Mouse (Mus musculus): ENCODE results near the gene Vkorc1l1. TPM values are rescaled to one million over a fixed set of nuclear protein-coding genes. Genes with fewer than 3 reads are reported as not detected.
"Not testable (repeated sequence)": the region's sequence is repeated elsewhere in the genome, so short reads cannot be mapped to it uniquely, and the experiment has no call there.

The Vkorc1l1 gene
- total RNA-seq (2015) (34.7 and 39.4 TPM in 2 replicates), total RNA-seq (2017) (17.9 and 18.6 TPM in 2 replicates)

DNA sequence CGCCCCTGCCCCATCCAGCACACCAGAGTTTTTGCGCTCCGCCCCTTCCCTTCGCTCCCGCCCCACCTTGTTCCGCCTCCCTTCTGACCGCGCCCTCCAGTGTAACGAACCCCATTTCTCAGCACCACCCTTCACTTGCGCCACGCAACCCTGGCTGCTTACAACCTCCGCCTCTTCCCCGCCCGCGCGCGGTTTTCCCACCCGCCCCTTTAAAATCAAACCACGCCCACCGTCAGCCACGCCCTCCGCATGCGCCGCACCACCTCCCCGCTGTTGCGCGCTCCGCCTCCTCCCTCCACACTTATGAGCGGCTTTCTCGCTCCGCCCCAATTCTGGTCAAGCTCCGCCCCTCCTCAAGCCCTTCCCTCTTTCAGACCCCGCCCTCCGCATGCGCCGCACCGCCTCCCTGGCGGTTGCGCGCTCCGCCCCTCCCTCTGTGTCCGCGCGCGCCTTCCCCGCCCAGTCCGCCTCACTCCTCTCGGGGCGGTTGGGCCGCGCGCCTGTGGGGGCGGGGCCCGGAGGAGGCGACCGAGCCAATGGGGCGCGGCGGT lies at the start of gene Vkorc1l1:
Gene Vkorc1l1 (plus strand): TSS at position 476 of the 551 bp plus-strand sequence.
- ATAC-seq (ENCODE audit: poor library complexity, severe bottlenecking), result peak; percentile 83

DNA sequence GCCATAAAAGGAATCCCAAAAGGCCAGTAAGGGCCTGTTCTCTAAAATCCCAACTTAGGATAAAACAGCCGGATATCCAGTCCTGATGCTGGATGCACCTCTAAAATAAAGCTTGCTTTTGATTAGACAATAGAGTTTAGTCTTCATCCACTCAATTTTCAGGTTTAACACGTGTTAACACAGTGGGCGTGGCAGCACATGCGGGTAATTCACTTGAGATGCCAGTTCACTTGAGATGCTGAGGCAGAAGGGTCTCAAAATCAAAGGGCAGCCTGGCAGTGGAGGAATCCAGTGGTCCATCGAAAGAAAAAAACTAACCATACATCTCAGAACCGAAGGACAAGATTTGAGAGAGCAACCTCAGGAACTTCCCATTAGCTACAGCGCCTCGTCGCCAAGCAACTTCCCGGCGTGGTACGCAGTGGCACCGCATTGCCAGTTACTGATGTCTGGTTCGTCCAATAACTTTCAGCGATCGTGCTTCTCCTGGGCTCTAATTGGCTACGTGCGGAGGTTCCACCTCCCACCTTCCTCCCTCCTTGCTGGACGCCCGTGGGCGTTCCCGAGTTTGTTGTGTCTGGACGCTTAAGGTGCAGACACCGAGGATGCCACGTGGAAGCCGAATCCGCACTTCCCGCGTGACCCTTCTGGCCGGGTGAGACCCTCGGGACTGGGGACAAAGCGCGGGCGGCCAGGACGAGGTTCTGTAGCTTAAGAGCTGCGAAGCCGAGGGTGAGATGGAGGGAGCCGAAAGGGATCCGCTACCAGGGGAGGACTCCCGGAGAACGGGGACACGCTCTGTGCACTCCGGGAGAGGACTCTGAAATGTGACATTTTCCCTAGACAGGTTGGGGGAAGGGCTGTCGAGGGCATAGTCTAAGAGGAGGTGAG lies 46.3 kb upstream of the Vkorc1l1 start, which contains the start of gene Zbed5:
Gene Zbed5 (plus strand): TSS at position 526 of the 891 bp plus-strand sequence.
- peak; percentile 100 for ATAC-seq (ENCODE audit: poor library complexity, severe bottlenecking)

DNA sequence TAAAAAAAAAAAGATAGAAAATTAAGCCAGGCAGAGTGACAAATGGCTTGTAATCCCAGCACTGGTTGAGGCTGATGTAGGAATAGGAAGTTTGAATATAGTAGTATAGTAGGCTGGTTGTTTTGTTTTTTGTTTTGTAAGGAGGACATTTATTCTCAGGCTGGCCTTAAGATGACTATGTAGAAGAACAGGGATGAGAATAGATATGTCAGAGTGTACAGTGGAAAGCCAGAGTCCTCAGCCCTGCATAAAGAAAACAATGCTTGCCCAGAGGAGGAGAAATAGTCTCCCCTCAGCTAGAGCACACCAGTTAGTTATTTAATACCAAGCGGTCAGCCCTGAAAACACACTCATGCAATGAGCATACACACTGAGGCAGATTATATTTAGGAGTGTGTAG lies 43.3 kb upstream of the Vkorc1l1 start, which contains the start of gene Phkg1:
Gene Phkg1 (minus strand): TSS at position 101 of the 400 bp plus-strand sequence.
- ATAC-seq (ENCODE audit: poor library complexity, severe bottlenecking), result no peak

DNA sequence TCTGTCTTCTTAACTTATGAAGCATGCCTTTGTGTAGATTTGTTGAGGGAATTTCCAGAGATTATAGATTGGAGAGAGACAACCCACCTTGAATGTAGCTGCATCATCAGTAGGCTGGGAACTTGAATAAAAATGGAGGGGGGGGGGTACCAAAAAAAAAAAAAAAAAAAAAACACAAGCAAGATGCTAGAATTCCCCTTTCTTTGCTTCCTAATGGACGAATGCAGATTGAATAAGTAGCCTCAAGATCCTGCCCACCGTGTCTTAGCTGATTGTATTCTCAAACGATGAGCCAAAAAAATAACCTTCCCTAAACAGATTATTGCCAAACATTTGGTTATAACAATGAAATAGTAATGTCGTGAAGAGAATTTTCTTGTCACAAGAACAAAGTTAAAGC lies 34.0 kb upstream of the Vkorc1l1 start:
- no peak for ATAC-seq (ENCODE audit: poor library complexity, severe bottlenecking)

DNA sequence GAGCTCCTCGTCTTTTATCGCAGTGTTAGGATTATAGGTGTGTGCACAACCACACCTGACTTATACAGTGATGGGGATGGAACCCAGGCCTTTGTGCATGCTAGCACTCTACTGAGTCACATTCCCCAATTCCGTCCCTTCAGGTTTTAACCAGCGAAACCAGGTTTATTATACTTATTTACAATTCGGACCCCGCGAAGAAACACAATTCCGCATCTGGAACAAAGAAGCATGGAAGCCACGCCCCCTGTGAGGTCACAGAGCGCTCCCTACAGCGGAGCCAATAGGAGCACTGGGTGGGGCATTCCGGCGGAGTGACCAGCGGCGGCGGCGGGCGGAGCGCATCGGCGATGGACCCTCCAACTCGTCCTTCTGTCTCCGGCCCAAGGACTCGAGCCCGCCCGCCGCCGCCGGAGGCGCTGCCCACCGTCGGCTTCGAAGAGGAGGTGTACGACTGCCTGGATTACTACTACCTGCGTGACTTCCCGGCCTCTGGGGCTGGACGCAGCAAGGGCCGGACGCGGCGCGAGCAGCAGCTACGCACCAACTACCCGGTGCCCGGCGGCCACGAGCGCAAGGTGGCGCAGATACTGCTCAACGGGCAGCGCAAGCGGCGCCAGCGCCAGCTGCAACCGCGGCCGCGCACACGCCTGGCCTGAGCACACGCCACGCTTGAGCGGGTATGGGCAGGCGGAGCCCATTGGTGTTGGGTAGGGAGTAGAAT lies 33.4 kb upstream of the Vkorc1l1 start, which contains the start of gene Nupr1l:
Gene Nupr1l (plus strand): TSS at position 299 of the 724 bp plus-strand sequence.
- ATAC-seq (ENCODE audit: poor library complexity, severe bottlenecking), result peak; percentile 98

DNA sequence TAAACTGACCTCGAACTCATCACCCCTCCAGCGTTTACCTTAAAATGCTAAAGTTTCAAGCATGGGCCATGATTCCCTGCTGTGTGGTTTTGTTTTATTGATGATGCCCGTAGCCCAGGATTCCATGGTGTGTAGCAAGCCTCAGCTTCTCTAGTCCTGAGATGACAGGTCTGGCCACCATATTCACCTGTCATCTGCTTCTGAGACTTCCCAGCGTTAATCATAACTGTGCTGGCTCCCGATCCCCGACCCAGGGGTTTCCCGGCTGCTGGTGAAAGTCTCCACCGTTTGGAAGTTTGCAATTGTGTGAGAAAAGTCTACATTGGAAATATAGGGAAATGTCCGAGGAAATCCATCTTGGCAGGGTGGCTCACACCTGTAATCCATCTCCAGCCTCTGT lies 32.6 kb upstream of the Vkorc1l1 start:
- no peak for ATAC-seq (ENCODE audit: poor library complexity, severe bottlenecking)

DNA sequence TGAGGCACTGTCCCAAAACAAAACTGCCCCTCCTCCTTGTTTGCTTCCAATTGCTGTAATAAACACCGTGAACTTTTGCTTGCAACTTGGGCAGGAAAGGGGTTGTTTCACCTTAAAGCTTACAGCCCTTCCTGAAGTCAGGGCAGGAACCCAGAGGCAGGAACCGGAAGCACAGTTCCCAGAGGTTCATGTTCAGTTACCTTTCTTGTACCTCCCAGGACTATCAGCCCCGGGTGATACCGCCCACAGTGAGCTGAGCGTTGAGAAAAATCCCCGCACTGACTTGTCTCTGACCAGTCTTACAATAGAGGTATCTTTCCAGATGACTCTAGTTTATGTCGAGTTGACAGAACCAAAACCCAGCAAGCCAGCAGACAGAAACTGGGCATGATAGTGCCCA lies 32.2 kb upstream of the Vkorc1l1 start:
- ATAC-seq (ENCODE audit: poor library complexity, severe bottlenecking), result no peak

DNA sequence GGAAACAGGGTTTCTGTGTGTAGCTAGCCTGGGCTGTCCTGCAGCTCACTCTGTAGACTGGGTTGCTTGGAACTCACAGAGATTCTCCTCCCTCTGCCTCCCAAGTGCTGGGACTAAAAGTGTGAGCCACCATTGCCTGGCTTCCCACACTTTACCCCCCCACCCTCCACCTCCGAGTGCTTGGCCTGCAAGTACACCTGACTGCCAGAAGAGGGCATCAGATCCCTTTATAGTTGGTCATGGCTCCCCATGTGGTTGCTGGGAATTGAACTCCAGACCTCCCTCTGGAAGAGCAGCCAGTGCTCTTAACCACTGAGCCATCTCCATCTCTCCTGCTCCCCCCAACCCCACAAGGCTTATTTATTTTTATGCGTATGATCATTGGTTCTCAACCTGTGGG lies 27.7 kb upstream of the Vkorc1l1 start:
- peak; percentile 98 for ATAC-seq (ENCODE audit: poor library complexity, severe bottlenecking)

DNA sequence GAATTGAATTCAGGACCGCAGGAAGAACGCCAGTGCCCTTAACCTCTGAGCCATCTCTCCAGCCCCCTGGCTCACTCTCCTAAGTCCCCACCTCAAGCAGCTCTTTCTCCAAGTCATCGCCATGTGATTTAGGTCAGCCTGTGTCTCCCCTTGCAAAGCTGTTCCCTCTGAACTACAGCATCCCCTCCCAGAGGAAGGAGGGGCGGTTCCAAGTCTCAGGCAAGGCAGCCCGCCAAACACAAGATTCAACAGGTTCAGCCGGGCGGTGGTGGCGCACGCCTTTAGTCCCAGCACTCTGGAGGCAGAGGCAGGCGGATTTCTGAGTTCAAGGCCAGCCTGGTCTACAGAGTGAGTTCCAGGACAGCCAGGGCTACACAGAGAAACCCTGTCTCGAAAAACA lies 26.3 kb upstream of the Vkorc1l1 start:
- ATAC-seq (ENCODE audit: poor library complexity, severe bottlenecking), result not testable (repeated sequence)

DNA sequence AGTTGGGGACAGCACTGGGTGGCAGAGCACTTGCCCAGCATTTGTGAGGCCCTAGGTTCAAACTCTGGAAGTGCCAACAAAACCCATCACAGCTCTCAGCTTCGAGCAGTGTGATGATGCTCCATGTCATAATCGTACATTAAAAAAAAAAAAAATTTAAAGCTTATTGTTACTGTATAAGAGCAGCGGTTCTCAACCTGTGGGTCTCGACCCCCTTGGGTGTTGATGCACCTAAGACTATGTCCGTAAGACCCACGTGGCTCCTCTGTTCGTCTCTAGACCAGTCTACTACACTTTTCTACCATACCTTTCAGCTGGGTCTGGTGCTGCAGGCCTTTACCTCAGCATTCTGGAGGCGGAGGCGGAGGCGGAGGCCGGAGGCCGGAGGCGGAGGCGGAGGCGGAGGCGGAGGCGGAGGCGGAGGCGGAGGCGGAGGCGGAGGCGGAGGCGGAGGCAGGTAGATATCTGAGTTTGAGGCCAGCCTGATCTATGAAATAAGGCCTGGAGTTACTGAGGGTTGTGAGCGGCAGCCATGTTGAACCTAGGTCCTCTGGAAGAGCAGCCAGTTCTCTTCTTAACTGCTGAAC lies 23.6 kb upstream of the Vkorc1l1 start:
- no peak for ATAC-seq (ENCODE audit: poor library complexity, severe bottlenecking)

DNA sequence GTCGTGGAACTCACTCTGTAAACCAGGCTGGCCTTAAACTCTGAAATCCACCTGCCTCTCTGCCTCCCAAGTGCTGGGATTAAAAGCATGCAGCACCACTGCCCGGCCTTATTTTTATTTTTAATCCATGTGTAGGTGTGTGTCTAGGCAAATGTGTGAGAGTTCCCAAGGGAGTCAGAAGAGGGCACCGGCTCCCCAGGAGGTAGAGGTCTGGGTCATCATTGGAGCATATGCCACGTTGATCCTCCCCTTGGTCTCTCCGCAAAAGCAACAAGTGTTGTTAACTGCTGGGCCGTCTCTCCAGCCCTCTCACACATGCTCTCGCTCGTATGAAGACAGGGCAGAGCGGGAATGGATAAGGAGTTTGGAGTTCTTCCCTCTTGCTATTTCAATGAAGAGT lies 23.0 kb upstream of the Vkorc1l1 start:
- no peak for ATAC-seq (ENCODE audit: poor library complexity, severe bottlenecking)

DNA sequence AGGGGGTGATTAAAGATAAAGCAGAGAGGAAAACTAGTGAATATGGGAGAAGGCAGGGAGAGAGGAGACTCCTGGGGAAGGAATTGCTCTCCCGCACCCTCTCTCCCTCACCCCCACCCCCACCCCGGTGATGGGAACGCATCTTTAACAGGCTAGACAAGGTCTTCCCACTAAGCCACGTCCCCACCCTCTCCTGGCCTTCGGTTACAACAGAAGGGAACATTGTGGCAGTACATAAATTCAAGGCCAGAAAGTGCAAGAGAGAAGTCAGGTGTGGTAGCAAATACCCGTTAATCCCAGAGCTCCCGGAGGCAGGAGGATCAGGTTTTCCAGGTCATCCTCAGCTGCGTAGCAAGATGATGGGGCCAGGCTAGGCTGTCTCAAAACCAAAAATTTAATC lies 22.4 kb upstream of the Vkorc1l1 start:
- no peak for ATAC-seq (ENCODE audit: poor library complexity, severe bottlenecking)

DNA sequence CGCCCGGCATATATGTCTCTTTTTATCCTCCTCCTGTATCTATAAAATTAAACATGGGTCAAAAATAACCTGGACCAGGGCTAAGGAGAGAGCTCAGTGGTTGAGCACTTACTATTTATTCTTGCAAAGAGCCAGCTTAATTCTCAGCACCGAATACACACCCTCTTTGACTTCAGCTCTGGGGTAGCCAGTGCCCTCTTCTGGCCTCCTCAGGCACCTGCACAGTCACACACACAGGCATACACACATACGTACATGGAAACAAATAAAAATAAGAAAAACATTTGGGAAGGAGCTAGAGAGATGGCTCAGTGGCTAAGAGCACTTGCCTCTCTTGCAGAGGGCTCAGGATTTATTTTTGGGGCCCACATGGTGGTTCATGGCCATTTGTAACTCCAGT lies 19.8 kb upstream of the Vkorc1l1 start:
- ATAC-seq (ENCODE audit: poor library complexity, severe bottlenecking), result no peak

DNA sequence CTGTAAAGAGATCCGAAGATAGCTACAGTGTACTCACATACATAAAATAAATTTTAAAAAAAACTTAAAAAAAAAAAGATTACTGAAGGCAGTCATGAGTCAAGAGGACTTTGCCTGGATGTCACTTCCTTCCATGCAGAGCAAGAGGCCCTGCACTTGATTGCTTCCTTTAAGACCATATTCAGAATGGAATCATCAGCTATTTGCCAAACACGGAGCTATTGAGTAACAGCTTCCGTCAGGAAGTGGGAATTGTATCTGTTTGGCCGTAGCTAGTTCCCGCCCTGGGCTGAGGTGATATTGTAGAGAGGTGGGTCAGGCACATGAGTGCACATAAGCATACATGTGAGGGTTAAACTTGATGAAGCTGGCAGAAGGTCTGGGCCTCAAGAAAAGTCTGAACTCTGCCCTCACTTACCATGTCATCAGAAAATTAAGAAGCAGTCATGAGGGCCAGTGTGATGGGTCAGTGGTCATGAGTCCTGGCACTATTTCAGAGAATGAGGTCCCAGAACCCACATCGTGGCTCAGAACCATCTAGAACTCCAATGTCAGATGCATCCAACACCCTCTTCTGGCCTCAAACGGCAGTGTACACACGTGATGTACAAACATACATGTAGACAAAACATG lies 16.8 kb upstream of the Vkorc1l1 start:
- ATAC-seq (ENCODE audit: poor library complexity, severe bottlenecking), result peak; percentile 15; the same call in 1 of the 2 replicates

DNA sequence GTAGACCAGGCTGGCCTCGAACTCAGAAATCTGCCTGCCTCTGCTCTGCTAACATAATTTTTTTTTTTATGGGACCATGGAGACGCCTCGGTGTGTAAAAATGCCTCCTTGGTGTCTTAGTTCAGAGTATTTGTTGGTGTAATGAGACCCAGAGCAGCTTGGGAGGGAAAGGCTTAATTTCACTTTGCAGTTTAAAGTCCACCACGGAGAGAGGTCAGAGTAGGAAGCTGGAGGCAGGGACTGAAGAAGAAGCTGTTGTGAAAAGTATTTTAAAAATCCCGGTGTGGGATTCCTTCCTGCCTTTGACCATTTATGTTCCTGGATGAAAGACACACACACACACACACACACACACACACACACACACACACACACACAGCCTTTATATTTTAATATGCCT lies 15.8 kb upstream of the Vkorc1l1 start:
- ATAC-seq (ENCODE audit: poor library complexity, severe bottlenecking), result no peak

DNA sequence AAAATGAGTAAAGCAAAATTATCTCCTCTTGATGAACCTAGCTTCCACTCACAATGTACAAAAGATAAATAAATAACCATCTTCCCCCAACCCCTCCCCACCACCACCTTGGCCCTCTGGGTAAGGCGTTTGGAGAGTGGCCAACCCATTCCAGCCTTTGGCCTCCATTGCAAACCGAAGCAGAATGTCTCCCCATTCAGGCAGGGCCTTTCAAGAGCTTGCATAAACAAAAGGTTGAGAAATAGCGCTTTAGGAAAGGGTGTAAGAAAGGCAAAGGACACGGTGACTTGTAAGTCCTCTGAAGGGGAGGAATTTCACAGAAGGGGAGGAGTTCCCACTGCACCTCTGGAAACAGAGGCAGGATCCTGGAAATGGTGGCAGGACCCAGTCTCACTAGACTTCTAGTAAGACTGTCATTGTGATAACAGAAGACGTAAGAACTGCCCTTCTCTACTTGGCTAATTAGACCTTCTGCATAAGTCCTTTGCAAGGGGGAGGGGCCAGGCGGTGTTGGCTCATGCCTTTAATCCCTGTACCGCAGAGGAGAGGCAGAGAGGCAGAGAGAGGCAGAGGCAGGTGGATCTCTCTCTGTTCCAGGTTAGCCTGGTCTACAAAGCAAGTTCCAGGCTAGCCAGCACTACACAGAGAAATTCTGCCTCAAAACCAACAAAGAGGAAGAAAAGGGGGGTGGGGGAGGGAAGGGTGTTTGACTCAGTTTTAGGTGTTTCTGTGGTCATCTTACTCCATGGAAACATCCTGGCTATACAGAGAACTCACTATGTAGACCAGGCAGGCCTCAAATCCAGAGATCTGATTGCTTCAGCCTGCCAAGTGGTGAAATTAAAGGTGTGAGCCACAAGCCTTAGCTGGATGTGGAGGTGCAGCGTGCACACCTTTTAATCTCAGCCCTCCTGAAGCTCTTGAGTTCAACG lies 11.6 kb upstream of the Vkorc1l1 start:
- ATAC-seq (ENCODE audit: poor library complexity, severe bottlenecking), result peak; percentile 84

DNA sequence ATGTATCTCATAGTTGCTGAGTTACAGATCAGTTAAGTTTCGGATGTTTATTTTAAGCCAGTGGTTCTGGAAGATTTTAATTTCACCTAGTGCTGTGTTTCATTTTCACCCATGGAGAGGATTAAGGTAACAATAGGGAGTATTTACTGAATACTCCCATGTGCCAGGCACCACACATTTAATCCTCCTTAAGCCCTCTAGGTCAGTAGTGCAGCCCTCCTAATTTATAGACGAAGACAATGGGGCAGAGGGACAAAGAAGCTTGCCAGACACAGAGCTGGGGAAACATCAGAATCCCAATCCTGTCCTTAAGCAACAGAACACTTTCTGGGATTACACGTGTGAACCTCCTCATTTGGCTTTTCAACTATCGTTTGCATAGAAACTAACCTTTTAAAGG lies 4.8 kb upstream of the Vkorc1l1 start:
- ATAC-seq (ENCODE audit: poor library complexity, severe bottlenecking), result no peak

DNA sequence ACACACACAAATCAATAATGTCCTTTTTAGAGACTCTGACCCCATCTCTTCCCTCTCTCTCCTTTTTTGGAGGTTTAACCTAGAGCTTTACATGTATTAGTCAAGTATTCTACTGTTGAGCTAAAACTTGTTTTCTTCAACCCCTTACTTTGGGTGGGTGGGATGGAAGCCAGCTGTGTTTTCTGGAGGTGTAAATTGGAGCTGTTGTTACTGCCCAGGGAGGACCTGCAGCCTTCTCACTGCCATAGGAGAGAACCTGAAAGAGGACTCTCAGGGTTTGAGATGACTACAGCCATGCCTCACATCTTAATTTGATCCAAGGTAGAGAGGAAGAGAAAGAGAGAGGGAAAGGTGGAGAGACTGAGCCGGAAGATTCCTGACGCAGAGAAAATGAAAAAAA lies 1.5 kb upstream of the Vkorc1l1 start:
- ATAC-seq (ENCODE audit: poor library complexity, severe bottlenecking), result no peak

DNA sequence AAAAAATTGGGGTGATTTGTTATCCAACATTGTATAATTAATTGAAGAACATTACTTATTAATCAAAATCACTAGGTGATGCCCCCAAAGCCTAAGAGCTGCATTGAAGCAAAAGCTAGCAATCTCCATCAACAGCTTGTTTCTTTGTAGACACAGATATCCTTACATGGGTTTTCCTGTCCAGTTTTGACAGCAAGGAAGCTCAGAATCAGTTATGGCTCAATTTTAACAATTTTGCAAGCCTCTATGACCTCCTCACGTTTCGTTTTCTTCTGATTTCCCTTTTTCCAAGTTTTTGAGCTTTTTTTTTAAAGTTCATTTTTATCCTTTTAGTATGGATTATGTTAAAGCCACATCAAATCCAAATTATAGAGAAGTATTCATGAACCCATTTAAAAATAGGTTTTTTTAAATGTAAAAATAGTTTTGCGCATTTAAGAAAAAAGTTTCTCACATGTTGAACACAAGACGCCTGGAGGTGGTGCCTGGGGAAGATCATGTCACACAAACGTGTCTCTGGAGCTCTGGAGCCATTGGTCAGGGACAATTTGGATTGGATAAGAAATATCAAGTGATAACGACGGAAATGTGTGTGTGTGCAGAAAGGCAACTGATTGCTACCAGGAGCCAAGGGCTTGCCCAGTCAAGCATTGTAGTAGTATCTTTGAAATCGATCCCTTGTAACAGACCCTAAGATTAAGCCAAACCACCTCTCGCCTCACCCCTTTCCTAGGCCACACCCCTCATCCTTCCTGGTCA lies 855 bp upstream of the Vkorc1l1 start:
- ATAC-seq (ENCODE audit: poor library complexity, severe bottlenecking), result peak; percentile 38
